Mouse (Mus musculus) midbrain, embryonic 13.5 days (tissue): ENCODE measurements at regions not wholly inside any gene's neighbourhood (a gene's known extent, or its start where the extent isn't known, plus 50 kb on each side); places are given as distances from the start of the nearest gene placed in this dataset.

Experiments used
- ATAC-seq: fragments of 200-750 bp; cut with Nextera tagmentation; 2 replicates; pipeline ENCODE4 v1.8.0; 2017; ENCODE audit warnings: mild to moderate bottlenecking, moderate TSS enrichment, moderate library complexity
- H3K27ac ChIP-seq: fragments of 300-500 bp; sonication (generic); 2 replicates; pipeline ENCODE4 v1.5.1; 2015; ENCODE audit warnings: inconsistent platforms, mild to moderate bottlenecking, moderate library complexity
- H3K27me3 ChIP-seq: fragments of 300-500 bp; sonication (generic); 2 replicates; pipeline ENCODE4 v1.6.1; 2015; ENCODE audit warnings: mild to moderate bottlenecking, inconsistent platforms
- H3K36me3 ChIP-seq: fragments of 300-500 bp; sonication (generic); 2 replicates; pipeline ENCODE4 v1.6.1; 2015; ENCODE audit warnings: mild to moderate bottlenecking, inconsistent platforms
- H3K4me1 ChIP-seq: fragments of 300-500 bp; sonication (generic); replicated peaks from 2 replicates; pipeline ENCODE4 v1.6.1; 2015; ENCODE audit warnings: inconsistent platforms
- H3K4me2 ChIP-seq: fragments of 300-500 bp; sonication (generic); replicated peaks from 2 replicates; pipeline ENCODE4 v1.6.1; 2015; ENCODE audit warnings: moderate library complexity, mild to moderate bottlenecking, inconsistent platforms
- H3K4me3 ChIP-seq: fragments of 300-500 bp; sonication (generic); replicated peaks from 2 replicates; pipeline ENCODE4 v1.5.1; 2015; ENCODE audit warnings: mild to moderate bottlenecking, inconsistent platforms
- H3K9ac ChIP-seq: fragments of 300-500 bp; sonication (generic); replicated peaks from 2 replicates; pipeline ENCODE4 v1.6.1; 2015; ENCODE audit warnings: mild to moderate bottlenecking, inconsistent platforms
- H3K9me3 ChIP-seq: fragments of 300-500 bp; sonication (generic); 2 replicates; pipeline ENCODE4 v1.6.1; 2016; ENCODE audit warnings: mild to moderate bottlenecking, inconsistent platforms
- WGBS: fragments of 180-500 bp; shearing (Covaris S2); methylation state at CpG from one replicate; pipeline ENCODE4 v1.1.7; 2015; 5-methylcytosine and 5-hydroxymethylcytosine counted together

DNA sequence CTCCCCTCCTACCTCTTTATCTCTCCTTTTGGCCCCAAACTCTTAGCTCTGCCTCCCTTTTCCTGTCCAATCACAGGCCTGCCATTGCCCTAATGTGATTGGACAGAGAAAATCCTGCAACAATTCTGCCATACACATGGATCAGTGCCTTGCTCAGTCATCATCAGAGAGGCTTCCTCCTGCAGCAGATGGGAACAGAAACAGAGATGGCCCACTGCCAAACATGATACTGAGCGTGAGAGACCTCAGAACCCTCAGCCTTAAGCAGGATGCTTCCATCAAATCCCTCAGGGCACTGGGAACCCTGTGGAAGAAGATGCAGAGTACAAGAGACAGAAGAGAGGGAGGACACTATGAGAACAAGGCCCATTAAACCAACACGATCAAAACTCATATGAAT lies 62.8 kb upstream of the Cacna2d3 start:
- H3K27me3 ChIP-seq = no peaks in the 10 kb centered on the region
- H3K27ac ChIP-seq = no peak overlapping the region
- H3K9me3 ChIP-seq = no peaks in the 10 kb centered on the region
- 80% methylated on average over 2 of the region's 2 CpGs for WGBS
- no peak overlapping the region for H3K4me3 ChIP-seq
- no peak overlapping the region for H3K9ac ChIP-seq
- H3K4me2 ChIP-seq = no peak overlapping the region
- no peak for ATAC-seq
- H3K4me1 ChIP-seq = peaks cover 10% of the 10 kb centered on the region
- no peaks in the 10 kb centered on the region for H3K36me3 ChIP-seq

DNA sequence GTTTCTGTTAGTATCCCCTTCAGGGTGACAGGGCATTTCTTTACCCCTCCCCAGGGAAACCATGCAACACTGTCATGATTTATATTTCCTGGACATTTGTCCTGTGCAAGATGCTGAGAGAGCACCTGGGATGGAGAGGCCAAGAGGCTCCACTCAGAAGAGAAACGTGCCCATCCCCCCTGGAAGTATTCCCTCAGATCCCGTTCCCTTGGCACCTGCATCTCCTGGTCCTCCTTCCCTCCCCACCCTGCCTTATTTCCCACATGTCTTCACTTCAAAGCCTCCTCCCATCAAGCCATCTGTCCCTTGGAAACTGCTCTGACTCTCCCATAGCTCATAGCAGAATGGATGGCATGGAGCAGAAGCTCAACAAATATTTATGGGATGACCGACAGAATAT lies 64.8 kb upstream of the Cacna2d3 start:
- no peaks in the 10 kb centered on the region for H3K36me3 ChIP-seq
- H3K9me3 ChIP-seq = no peaks in the 10 kb centered on the region
- no peak overlapping the region for H3K9ac ChIP-seq
- no peak overlapping the region for H3K27ac ChIP-seq
- 87% methylated on average over 3 of the region's 3 CpGs for WGBS
- no peak overlapping the region for H3K4me2 ChIP-seq
- ATAC-seq = no peak
- H3K27me3 ChIP-seq = no peaks in the 10 kb centered on the region
- no peak overlapping the region for H3K4me3 ChIP-seq
- H3K4me1 ChIP-seq = peaks cover 10% of the 10 kb centered on the region

DNA sequence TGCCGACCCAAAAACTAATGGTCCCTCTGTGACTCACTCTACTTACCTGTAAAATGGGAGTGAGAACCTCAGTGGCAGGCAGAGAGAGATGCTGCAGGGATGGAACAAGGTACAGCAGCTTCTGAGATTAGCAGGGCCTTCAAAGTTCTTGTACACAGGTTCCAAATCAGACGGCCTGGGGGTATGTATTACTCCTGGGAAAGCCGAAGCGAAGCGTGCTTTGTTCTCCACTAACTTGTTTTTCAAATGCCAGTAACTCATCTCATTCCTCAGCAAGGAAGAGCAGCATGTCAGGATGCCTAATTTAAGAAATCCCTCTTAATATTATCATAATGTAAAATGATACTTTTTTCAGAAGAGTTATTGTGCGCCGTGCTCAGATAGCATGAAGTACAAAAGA lies 66.1 kb upstream of the Cacna2d3 start:
- peaks cover 10% of the 10 kb centered on the region for H3K4me1 ChIP-seq
- 69% methylated on average over 7 of the region's 7 CpGs for WGBS
- ATAC-seq = no peak
- H3K27me3 ChIP-seq = no peaks in the 10 kb centered on the region
- H3K9ac ChIP-seq = no peak overlapping the region
- H3K9me3 ChIP-seq = no peaks in the 10 kb centered on the region
- H3K4me3 ChIP-seq = no peak overlapping the region
- H3K27ac ChIP-seq = no peak overlapping the region
- no peaks in the 10 kb centered on the region for H3K36me3 ChIP-seq
- H3K4me2 ChIP-seq = no peak overlapping the region

DNA sequence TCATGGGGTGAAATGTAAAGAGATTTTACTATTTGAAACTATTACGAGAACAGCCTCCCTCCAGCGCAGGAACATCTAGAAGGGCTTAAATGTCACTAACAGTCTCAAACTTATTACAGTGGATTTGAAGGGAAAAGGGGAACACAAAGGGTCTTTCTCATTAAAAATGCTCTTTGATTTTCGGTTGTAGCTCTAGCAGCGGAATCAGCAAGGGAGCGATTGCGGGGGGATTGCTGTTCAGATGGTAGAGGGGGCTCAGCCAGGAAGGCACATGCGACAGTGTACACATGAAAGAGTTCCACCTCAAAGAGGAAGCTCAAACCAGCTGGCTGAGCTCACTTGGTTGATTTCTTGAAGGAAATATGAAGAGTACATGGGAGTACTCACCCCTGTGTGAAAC lies 66.7 kb upstream of the Cacna2d3 start:
- no peak overlapping the region for H3K4me3 ChIP-seq
- H3K4me1 ChIP-seq = peaks cover 10% of the 10 kb centered on the region
- no peaks in the 10 kb centered on the region for H3K27me3 ChIP-seq
- no peaks in the 10 kb centered on the region for H3K9me3 ChIP-seq
- no peak overlapping the region for H3K9ac ChIP-seq
- 64% methylated on average over 7 of the region's 7 CpGs for WGBS
- H3K4me2 ChIP-seq = no peak overlapping the region
- H3K27ac ChIP-seq = peak overlapping the region; percentile 14; the same call in 1 of the 2 replicates
- ATAC-seq = peak; percentile 43; the same call in 1 of the 2 replicates
- H3K36me3 ChIP-seq = no peaks in the 10 kb centered on the region

DNA sequence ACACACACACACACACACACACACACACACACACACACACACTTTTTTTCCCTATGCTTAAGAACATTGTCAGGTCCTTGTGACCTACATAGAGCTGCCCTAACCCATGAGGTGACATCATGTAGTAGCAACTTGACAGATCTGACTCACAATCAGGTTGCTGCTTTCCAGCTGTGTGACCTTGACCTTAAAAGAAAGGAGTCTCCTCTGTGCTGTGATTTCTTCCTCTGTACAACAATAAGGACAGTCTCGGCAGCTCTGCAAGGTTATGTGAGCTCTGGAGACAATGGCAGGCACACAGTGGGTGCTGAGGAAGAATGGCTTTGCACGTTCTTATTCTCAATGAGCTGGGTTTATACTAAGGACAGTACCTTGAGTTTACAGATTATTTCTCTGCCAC lies 73.7 kb upstream of the Cacna2d3 start:
- Histone ChIP-seq H3K9ac (no peak overlapping the region), H3K36me3 (no peaks in the 10 kb centered on the region), H3K4me1 (peaks cover 4% of the 10 kb centered on the region), H3K27ac (no peak overlapping the region), H3K4me3 (no peak overlapping the region), H3K27me3 (no peaks in the 10 kb centered on the region), H3K9me3 (no peaks in the 10 kb centered on the region), H3K4me2 (no peak overlapping the region)
- ATAC-seq = no peak
- 16% methylated on average over 2 of the region's 2 CpGs for WGBS

DNA sequence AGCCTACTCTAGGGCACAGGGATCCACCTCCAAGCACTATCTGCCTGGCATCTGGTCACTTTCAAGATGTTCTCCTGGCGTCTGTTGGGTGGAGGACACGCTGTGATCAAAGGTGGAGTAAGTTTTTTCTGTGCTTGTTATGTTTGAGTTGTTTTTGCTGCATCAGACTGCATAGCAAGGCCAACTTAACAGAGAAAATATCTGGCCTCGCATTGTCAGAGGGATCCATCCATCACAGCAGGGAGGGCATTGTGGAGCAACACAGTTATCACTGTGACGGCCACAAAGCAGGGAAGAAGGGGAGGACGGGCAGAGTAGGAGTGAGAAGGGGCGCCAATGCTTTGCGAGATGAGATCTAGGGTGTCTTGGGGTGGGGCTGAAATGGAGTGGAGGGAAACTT lies 74.7 kb upstream of the Cacna2d3 start:
- H3K27ac ChIP-seq = no peak overlapping the region
- no peak for ATAC-seq
- no peaks in the 10 kb centered on the region for H3K27me3 ChIP-seq
- WGBS = 76% methylated on average over 7 of the region's 7 CpGs
- no peak overlapping the region for H3K4me2 ChIP-seq
- H3K9ac ChIP-seq = no peak overlapping the region
- H3K36me3 ChIP-seq = no peaks in the 10 kb centered on the region
- no peaks in the 10 kb centered on the region for H3K9me3 ChIP-seq
- peaks cover 4% of the 10 kb centered on the region for H3K4me1 ChIP-seq
- no peak overlapping the region for H3K4me3 ChIP-seq

DNA sequence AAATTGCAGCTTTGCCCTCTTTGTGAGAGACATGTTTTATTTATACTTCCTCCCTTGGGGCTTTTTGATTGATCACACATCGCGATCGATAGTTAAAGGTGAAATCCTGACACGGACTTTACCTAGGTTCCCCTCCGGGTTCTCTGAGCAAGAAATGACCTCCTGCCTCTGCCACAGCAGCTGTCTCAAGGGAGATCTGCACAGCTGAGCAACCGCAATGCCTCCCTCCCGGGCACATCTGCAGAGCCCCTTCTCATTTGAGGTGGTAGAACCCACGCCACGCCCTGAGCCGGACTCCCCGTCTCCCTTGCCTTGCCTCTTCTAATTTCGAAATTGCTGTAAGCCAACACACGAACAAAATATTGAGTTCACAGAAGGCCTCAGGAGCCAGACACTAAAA lies 78.2 kb upstream of the Cacna2d3 start:
- Histone ChIP-seq H3K9me3 (no peaks in the 10 kb centered on the region), H3K27ac (no peak overlapping the region), H3K27me3 (no peaks in the 10 kb centered on the region), H3K4me1 (peaks cover 4% of the 10 kb centered on the region), H3K36me3 (no peaks in the 10 kb centered on the region), H3K9ac (no peak overlapping the region), H3K4me3 (no peak overlapping the region), H3K4me2 (no peak overlapping the region)
- ATAC-seq = no peak
- 75% methylated on average over 13 of the region's 13 CpGs for WGBS

DNA sequence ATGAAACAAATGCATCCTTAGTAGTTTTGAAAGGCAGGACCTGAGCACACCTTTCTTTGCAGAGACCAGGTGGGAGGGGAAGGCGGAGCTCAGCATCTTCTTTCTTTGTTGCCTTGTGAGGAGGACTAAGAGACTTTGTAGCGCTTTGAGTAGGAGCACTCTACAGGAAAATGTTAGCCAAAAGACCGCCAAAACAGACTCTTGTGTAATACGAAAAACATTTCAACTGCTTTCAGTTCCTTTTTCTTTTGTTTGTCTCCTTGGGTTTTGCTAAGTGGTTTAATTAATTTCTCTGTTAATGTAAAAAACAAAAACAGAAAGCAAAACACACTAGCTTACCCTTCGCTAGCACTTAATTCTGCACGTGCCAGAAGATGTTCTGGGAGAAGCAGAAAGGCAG lies 83.6 kb upstream of the Cacna2d3 start:
- H3K27ac ChIP-seq = no peak overlapping the region
- H3K9ac ChIP-seq = no peak overlapping the region
- H3K4me1 ChIP-seq = peaks cover 5% of the 10 kb centered on the region; the same call in 1 of the 2 replicates
- no peaks in the 10 kb centered on the region for H3K36me3 ChIP-seq
- H3K27me3 ChIP-seq = no peaks in the 10 kb centered on the region
- H3K4me2 ChIP-seq = no peak overlapping the region
- 92% methylated on average over 6 of the region's 6 CpGs for WGBS
- H3K4me3 ChIP-seq = no peak overlapping the region
- no peaks in the 10 kb centered on the region for H3K9me3 ChIP-seq
- ATAC-seq = no peak

DNA sequence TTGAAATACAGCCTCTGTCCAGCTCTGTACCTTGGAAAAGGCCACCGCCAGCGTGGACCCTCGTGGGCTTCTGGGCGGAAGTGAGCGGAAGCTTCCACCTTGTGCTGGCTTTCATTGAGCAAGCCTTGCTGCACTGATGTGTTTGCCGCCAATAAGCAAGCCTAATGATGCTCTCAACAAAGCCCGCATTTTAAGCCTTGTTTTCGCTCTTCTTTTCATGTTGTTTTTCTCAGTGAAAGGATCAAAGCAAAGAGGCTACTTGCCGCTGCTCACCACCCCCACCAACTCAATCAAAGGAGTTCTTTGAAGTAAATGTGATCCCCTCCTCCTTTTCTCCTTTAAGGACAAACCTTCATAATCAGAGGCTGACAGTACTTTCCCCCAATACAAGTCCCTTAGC lies 86.2 kb upstream of the Cacna2d3 start:
- Histone ChIP-seq H3K27me3 (no peaks in the 10 kb centered on the region), H3K4me3 (no peak overlapping the region), H3K27ac (no peak overlapping the region), H3K36me3 (no peaks in the 10 kb centered on the region), H3K4me2 (no peak overlapping the region), H3K4me1 (peaks cover 5% of the 10 kb centered on the region; the same call in 1 of the 2 replicates), H3K9me3 (no peaks in the 10 kb centered on the region; the same call in 1 of the 2 replicates), H3K9ac (no peak overlapping the region)
- ATAC-seq = no peak
- 34% methylated on average over 9 of the region's 9 CpGs for WGBS

DNA sequence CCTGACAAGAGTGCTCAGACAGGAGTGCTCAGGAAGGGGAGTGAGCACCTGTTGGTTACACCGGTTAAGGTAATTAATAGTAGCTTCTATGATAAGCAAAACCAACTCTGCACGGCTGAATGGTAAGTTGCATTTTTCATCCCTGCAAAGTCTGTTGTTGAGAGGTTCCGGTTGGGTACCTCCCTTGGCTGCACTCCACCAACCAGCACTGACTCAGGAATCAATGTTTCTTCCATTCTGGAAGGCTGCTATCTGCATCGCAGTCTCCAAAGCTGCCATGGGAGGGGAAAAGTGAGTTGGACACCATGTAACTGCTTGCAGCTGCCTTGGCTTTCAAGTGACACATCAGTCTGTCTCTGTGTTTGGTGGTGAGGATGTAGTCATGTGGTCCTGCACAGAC lies 93.0 kb upstream of the Cacna2d3 start:
- H3K4me3 ChIP-seq = no peak overlapping the region

DNA sequence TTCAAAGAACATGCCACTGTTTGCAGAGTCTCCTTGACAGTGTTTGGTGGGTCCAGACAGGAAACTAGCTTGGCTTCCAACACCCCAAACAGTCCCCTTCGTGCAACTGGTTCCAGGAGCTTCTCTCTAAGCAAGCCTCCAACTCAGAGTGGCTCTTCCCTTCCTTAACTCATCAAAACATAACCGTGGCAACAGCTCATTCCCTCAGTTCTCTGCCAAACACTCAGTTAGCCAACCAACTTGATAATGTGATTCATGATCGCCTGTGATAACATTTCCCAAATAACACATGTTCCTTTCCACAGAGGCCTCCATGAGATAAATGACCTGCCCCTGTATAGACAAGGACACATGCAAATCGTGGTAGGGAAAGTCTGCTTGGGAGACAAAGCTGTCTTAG lies 95.9 kb upstream of the Cacna2d3 start:
- WGBS = 79% methylated on average over 4 of the region's 4 CpGs
- H3K9ac ChIP-seq = no peak overlapping the region
- H3K4me3 ChIP-seq = no peak overlapping the region
- no peak overlapping the region for H3K4me2 ChIP-seq
- no peaks in the 10 kb centered on the region for H3K4me1 ChIP-seq
- no peak overlapping the region for H3K27ac ChIP-seq
- H3K9me3 ChIP-seq = no peaks in the 10 kb centered on the region
- H3K36me3 ChIP-seq = no peaks in the 10 kb centered on the region
- no peak for ATAC-seq
- H3K27me3 ChIP-seq = no peaks in the 10 kb centered on the region

More for the DNA sequence above, 93.0 kb upstream of the Cacna2d3 start:
- H3K9ac ChIP-seq = no peak overlapping the region
- WGBS = 79% methylated on average over 4 of the region's 4 CpGs
- ATAC-seq = no peak
- H3K27me3 ChIP-seq = no peaks in the 10 kb centered on the region
- no peaks in the 10 kb centered on the region for H3K36me3 ChIP-seq
- no peaks in the 10 kb centered on the region for H3K4me1 ChIP-seq
- no peaks in the 10 kb centered on the region; the same call in 1 of the 2 replicates for H3K9me3 ChIP-seq
- H3K27ac ChIP-seq = no peak overlapping the region
- H3K4me2 ChIP-seq = no peak overlapping the region

DNA sequence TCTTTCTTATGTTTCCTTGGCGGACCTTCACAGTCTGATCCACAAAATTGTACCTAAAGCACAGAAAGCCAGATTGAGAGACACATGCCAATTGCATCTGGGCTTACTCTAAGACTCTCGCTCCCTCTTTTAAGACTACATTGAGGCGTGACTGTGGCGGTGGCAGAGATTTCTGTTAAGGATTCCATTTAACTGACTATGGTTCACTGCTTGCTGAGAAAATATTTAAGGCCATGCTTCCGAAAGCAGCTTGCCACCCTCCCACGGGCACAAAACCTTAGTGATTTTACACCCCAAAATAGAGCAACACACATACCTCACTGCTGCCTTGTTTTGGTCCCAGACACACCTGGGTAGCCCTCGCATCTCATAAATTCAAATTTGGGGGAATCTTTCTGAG lies 96.6 kb upstream of the Cacna2d3 start:
- Histone ChIP-seq H3K4me2 (no peak overlapping the region), H3K27ac (no peak overlapping the region), H3K9ac (no peak overlapping the region), H3K4me1 (no peaks in the 10 kb centered on the region), H3K9me3 (no peaks in the 10 kb centered on the region), H3K4me3 (no peak overlapping the region), H3K36me3 (no peaks in the 10 kb centered on the region), H3K27me3 (no peaks in the 10 kb centered on the region)
- no peak for ATAC-seq
- WGBS = 90% methylated on average over 7 of the region's 7 CpGs

DNA sequence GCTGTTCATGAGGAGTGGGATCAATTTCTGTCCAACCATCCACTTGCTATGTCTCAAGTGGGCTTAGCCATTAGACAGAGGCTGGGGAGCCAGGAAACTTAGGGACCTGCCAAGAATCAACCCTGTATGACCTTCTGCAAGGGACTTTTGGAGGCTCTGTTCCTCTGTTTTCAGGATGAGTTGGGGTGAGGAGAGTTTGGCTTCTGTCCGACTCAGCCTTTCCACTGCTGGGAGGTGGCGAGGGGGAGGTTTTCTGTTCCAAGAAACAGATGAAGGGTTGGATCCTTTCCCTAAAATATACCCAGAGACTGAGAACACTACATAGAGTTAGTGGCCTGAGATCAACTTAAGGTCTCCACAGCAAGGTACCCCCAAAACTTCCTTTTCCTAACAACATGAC lies 97.1 kb upstream of the Cacna2d3 start:
- Histone ChIP-seq H3K36me3 (no peaks in the 10 kb centered on the region), H3K9ac (no peak overlapping the region), H3K9me3 (no peaks in the 10 kb centered on the region), H3K4me1 (no peaks in the 10 kb centered on the region), H3K4me2 (no peak overlapping the region), H3K4me3 (no peak overlapping the region), H3K27ac (no peak overlapping the region), H3K27me3 (no peaks in the 10 kb centered on the region)
- WGBS = 98% methylated on average over 2 of the region's 2 CpGs
- ATAC-seq = no peak
